Mouse (Mus musculus) midbrain, embryonic 15.5 days (tissue): Measurements from ENCODE around the gene Acta2. TPM values are rescaled to one million over a fixed set of nuclear protein-coding genes. Genes with fewer than 3 reads are reported as not detected.

Experiments used
- ATAC-seq: fragments of 200-750 bp; cut with Nextera tagmentation; replicated peaks from 2 replicates; pipeline ENCODE4 v1.8.0; 2017; ENCODE audit warnings: moderate TSS enrichment
- H3K27ac ChIP-seq: fragments of 300-500 bp; sonication (generic); 2 replicates; pipeline ENCODE4 v1.5.1; 2015; ENCODE audit warnings: mild to moderate bottlenecking, inconsistent platforms
- H3K27me3 ChIP-seq: fragments of 300-500 bp; sonication (generic); replicated peaks from 2 replicates; pipeline ENCODE4 v1.6.1; 2015; ENCODE audit warnings: inconsistent platforms
- H3K36me3 ChIP-seq: fragments of 300-500 bp; sonication (generic); replicated peaks from 2 replicates; pipeline ENCODE4 v1.6.1; 2015; ENCODE audit warnings: inconsistent platforms
- H3K4me1 ChIP-seq: fragments of 300-500 bp; sonication (generic); 2 replicates; pipeline ENCODE4 v1.6.1; 2015; ENCODE audit warnings: inconsistent platforms
- H3K4me2 ChIP-seq: fragments of 300-500 bp; sonication (generic); 2 replicates; pipeline ENCODE4 v1.6.1; 2015; ENCODE audit warnings: inconsistent platforms, mild to moderate bottlenecking, moderate library complexity
- H3K4me3 ChIP-seq: fragments of 300-500 bp; sonication (generic); 2 replicates; pipeline ENCODE4 v1.5.1; 2015; ENCODE audit warnings: mild to moderate bottlenecking, inconsistent platforms
- H3K9ac ChIP-seq: fragments of 300-500 bp; sonication (generic); 2 replicates; pipeline ENCODE4 v1.6.1; 2015; ENCODE audit warnings: mild to moderate bottlenecking, inconsistent platforms
- H3K9me3 ChIP-seq: fragments of 300-500 bp; sonication (generic); 2 replicates; pipeline ENCODE4 v1.6.1; 2016; ENCODE audit warnings: inconsistent platforms
- WGBS: fragments of 180-500 bp; shearing (Covaris S2); methylation state at CpG from one replicate; pipeline ENCODE4 v1.1.7; 2015; ENCODE audit warnings: mixed read lengths; 5-methylcytosine and 5-hydroxymethylcytosine counted together
- polyA plus RNA-seq: library from polyadenylated mRNA; unstranded; fragments of >200 nt; fragmentation: Nextera tagmentation; extraction: Ambion mirVana; gene quantifications from 2 replicates; pipeline ENCODE4 v1.2.1, GENCODE M21; 2015

Acta2 gene
- polyA plus RNA-seq, 1 experiment from 2014 or later, result 12.0 TPM

DNA sequence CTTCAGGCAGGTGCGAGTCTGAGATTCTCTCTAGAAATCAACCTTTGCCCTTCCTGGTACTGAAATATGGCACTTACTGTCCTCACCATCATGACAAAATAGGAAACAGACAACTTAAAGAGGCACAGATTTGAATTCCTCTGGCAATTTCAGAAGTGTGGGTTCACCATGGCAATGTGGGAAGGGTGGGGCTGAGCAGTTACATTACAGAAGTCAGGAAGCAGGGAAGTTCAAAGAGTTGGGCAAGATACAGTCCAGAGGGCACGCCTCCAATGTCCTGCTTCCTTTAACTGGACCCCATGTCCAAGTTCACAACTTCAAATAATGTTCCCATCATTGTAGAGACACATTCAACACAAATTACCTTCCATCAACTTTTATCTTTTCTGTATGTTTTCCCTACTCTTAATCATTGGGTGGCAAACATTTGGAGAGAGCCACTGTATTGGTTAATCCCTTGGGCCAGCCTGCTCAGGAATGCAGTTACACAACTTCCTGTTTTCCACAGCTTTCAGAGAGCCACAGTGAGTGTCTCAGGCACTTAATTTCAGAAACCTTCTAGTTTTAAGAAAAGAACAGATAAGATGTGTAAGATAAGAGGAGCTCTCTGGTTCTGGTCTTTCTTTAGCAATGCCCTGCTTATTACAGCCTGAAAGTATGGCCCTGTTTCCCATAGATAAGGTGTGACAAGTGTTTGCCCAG lies 7.0 kb upstream of the Acta2 start:
- no peak overlapping the region for H3K4me2 ChIP-seq
- H3K4me1 ChIP-seq, result no peaks in the 10 kb centered on the region
- WGBS, result 82% methylated on average over 2 of the region's 2 CpGs
- H3K36me3 ChIP-seq, result no peaks in the 10 kb centered on the region
- H3K27me3 ChIP-seq, result no peaks in the 10 kb centered on the region
- H3K9ac ChIP-seq, result no peak overlapping the region
- H3K9me3 ChIP-seq, result no peaks in the 10 kb centered on the region
- no peak for ATAC-seq
- no peak overlapping the region for H3K4me3 ChIP-seq
- no peak overlapping the region for H3K27ac ChIP-seq

DNA sequence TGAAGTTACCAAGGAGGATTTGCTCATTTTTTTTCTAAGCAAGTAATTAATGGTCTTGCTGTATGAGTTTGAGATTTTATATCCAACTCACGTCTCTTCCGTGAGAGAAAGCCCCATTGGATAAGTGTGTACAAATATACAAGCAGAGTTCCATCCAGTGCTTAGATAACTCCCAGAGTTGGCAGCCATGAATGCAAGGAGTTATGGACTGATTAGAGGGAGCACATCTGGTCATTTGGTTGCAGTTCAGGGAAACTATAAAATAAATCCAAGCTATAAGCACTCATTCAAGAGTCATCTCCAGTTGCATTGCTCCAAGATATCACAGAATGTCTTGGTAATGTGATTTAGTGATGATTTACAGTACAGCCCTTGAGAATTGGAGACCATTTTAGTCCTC lies 1.5 kb upstream of the Acta2 start:
- Histone ChIP-seq H3K9ac (no peak overlapping the region), H3K36me3 (no peaks in the 10 kb centered on the region), H3K27ac (no peak overlapping the region), H3K4me3 (no peak overlapping the region), H3K4me1 (no peaks in the 10 kb centered on the region), H3K9me3 (no peaks in the 10 kb centered on the region), H3K27me3 (no peaks in the 10 kb centered on the region), H3K4me2 (no peak overlapping the region)
- 97% methylated on average over 2 of the region's 2 CpGs for WGBS
- no peak for ATAC-seq

DNA sequence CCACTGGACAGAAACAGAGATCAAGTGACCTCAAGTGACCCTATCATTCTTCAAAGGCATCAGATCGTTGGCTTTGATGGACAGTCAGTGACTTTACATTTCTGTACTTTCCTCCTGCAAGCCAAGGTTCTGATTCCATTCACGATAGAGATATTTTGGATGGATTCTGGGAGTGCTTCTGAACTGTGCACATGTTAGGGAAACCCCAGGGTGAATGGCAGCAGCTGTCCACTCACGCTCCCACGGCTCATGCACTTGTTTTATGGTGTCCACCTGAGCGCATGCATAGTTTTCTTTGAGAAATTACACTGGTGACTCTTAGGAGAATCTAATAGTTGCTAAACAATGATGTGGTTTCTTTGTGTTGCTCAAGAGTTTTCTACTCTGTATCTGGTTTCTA lies 759 bp upstream of the Acta2 start:
- ATAC-seq, result no peak
- Histone ChIP-seq H3K27ac (no peak overlapping the region), H3K4me3 (no peak overlapping the region), H3K9ac (no peak overlapping the region), H3K27me3 (no peaks in the 10 kb centered on the region), H3K4me2 (no peak overlapping the region), H3K4me1 (no peaks in the 10 kb centered on the region), H3K36me3 (no peaks in the 10 kb centered on the region), H3K9me3 (no peaks in the 10 kb centered on the region)
- 86% methylated on average over 5 of the region's 5 CpGs for WGBS

DNA sequence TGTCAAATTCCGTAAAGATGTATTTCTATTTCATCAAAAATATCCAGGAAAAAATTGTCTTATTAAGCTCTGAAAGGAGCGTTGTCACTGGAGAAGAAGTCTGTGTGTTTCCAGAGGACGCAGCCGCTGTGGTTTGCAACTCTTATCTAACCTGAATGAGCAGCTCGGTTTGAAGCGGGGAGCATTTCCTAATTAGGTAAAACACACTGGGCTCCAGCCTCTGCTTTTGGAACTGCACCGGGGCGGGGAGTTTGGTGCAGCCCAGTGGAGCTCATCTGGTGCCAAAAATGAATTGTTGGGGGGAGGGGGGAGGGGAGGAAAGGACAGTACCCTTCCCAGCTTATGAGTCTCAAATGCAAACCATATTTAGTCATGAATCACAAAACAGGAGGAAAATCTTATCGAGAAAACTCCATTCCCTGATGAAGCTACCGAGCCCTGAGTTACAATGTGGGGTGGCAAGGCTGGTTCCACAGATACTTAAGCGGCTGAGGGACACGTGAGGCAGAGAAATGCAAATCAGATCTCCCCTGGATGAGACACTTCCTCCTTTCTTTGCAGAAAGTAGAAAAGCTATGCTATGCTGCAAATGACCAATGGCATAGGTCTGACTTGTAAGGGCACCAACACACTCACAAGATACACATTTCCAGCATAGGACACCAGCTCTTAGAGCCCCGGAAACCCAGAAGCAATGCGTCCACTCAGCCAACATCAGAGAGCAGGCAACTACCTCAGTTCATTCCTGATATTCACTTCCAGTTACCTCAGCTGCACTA lies 1.1 kb downstream of the Acta2 start:
- 50% methylated on average over 14 of the region's 14 CpGs for WGBS
- Histone ChIP-seq H3K27me3 (no peaks in the 10 kb centered on the region), H3K36me3 (no peaks in the 10 kb centered on the region), H3K9ac (no peak overlapping the region), H3K4me3 (no peak overlapping the region), H3K4me1 (no peaks in the 10 kb centered on the region), H3K27ac (no peak overlapping the region), H3K9me3 (no peaks in the 10 kb centered on the region), H3K4me2 (no peak overlapping the region)
- no peak for ATAC-seq

DNA sequence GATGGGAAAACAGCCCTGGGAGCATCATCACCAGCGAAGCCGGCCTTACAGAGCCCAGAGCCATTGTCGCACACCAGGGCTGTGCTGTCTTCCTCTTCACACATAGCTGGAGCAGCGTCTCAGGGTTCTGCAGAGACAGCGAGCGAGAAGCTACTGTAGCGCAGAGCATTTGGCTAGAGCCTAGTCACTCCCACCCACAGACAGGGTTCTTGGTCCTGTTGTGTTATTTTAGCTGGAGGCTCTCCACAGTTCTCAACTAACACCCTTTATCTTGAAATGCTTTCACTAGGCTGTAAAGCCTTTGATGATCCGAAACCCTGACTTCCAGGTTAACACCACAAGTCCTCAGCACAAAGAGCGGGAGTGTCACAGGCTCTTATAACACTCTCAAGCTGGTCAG lies 2.9 kb downstream of the Acta2 start:
- Histone ChIP-seq H3K4me3 (no peak overlapping the region), H3K27ac (no peak overlapping the region), H3K27me3 (no peaks in the 10 kb centered on the region), H3K4me1 (no peaks in the 10 kb centered on the region), H3K9ac (no peak overlapping the region), H3K9me3 (no peaks in the 10 kb centered on the region), H3K4me2 (no peak overlapping the region), H3K36me3 (no peaks in the 10 kb centered on the region)
- no peak for ATAC-seq
- WGBS, result 83% methylated on average over 9 of the region's 9 CpGs

DNA sequence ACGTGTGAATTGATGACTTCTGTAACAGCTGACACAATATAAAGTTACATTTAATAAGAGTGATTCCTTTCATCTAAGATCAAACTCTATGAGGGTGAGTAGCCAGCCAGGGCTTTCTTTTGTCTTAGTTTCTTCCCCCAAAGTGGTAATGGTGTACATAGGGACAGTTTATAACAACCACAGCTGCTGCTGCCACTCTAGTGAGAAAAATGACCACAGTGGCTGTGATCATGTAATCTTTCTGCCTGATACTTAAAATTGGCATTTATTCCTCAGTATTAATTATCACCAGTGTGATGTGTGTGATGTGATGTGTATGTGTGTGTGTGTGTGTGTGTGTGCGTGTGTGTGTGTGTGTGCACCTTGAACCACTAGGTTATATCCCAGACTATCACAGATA lies 3.5 kb downstream of the Acta2 start:
- H3K4me3 ChIP-seq, result no peak overlapping the region
- H3K9me3 ChIP-seq, result no peaks in the 10 kb centered on the region
- H3K36me3 ChIP-seq, result no peaks in the 10 kb centered on the region
- no peak overlapping the region for H3K4me2 ChIP-seq
- no peaks in the 10 kb centered on the region for H3K4me1 ChIP-seq
- no peak overlapping the region for H3K27ac ChIP-seq
- WGBS, result 86% methylated on average over 2 of the region's 2 CpGs
- no peak overlapping the region for H3K9ac ChIP-seq
- no peak for ATAC-seq
- H3K27me3 ChIP-seq, result no peaks in the 10 kb centered on the region

DNA sequence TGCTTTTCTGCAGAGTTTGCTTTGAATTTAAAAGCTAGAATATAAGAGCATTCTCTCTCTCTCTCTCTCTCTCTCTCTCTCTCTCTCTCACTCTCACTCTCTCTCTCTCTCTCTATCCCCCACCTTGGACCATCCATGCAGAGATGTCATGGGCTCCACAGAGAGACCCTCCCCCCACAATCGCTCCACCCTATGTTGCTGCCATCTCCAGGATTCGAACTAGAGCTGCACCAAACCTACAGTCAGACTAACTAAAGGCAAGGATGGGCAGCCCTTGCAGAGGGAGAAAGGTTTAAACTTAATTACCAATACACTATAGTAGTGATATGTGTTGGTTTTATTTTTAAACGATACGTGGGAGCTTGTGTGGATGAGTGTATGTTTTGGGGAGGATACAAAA lies 4.8 kb downstream of the Acta2 start:
- 88% methylated on average over 4 of the region's 4 CpGs for WGBS
- no peak for ATAC-seq

DNA sequence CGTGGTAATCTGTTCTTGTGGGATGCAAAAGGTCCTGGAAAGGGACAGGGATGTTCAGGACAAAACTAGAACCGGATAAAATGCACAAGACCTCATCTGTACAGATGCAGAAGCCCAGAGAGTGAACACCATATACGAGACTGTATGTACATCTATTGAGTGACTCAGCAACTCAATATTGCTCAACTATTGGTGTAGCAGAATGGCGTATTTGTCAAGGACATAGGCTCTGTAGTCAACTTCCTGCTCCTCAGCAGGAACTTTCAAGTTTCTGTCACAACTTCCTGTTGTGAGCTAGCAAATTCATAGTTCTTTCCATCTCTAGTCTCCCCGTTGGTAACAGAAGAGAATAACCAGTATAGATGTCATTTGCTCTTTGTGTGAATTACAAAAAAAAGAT lies 6.8 kb downstream of the Acta2 start:
- H3K27ac ChIP-seq, result no peak overlapping the region
- no peak overlapping the region for H3K4me2 ChIP-seq
- H3K27me3 ChIP-seq, result no peaks in the 10 kb centered on the region
- H3K36me3 ChIP-seq, result no peaks in the 10 kb centered on the region
- no peak overlapping the region for H3K4me3 ChIP-seq
- ATAC-seq, result no peak
- 84% methylated on average over 5 of the region's 5 CpGs for WGBS
- no peak overlapping the region for H3K9ac ChIP-seq
- no peaks in the 10 kb centered on the region for H3K9me3 ChIP-seq
- H3K4me1 ChIP-seq, result no peaks in the 10 kb centered on the region

More for the DNA sequence above, 4.8 kb downstream of the Acta2 start:
- H3K4me1 ChIP-seq, result no peaks in the 10 kb centered on the region
- H3K9ac ChIP-seq, result no peak overlapping the region
- H3K9me3 ChIP-seq, result no peaks in the 10 kb centered on the region
- H3K4me2 ChIP-seq, result no peak overlapping the region
- H3K4me3 ChIP-seq, result no peak overlapping the region
- H3K27ac ChIP-seq, result no peak overlapping the region
- no peaks in the 10 kb centered on the region for H3K27me3 ChIP-seq
- H3K36me3 ChIP-seq, result no peaks in the 10 kb centered on the region

DNA sequence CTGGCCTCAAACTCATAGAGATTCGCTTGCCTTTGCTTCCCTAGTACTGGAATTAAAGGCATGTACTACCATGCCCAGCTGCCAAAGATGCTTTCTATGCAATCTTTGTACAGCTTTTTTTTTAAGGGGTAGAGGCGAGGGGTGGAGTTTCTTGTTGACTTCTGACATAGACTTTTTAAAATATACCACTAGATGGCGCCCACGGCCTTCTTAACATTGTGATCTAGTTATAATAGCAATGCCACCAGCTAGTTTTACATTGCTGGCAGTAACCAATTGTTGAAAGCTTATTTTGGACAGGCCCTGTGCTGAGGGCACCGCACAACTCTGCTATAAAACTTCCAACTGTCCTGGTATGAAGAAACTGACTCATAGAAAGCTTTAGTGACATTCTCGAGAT lies 11.3 kb downstream of the Acta2 start:
- Histone ChIP-seq H3K27ac (no peak overlapping the region), H3K9ac (no peak overlapping the region), H3K27me3 (no peaks in the 10 kb centered on the region), H3K4me3 (no peak overlapping the region), H3K4me1 (no peaks in the 10 kb centered on the region), H3K9me3 (no peaks in the 10 kb centered on the region), H3K4me2 (no peak overlapping the region), H3K36me3 (no peaks in the 10 kb centered on the region)
- peak; percentile 75 for ATAC-seq
- WGBS, result 20% methylated on average over 6 of the region's 6 CpGs

DNA sequence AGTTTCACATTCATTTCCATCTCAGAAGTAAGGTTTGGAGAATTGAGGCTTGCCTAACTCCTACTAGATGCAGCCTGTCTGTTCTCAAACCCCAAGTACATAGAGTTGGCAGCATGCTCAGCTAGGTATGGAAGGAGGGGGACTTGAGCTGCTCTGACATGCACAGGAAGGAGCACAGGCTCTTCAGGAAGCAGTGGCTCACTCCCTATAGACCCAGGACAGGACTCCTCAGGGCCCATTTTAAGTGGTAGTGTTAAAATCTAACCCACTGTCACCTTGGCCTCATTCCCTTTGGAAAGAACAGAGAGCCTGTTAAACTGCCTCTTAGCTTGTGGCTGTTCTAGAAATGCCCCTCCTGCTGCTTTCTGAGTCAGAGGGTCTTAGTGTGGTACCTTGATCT lies 12.5 kb downstream of the Acta2 start:
- H3K9ac ChIP-seq, result no peak overlapping the region
- no peak overlapping the region for H3K4me2 ChIP-seq
- H3K27me3 ChIP-seq, result no peaks in the 10 kb centered on the region
- H3K27ac ChIP-seq, result no peak overlapping the region
- ATAC-seq, result no peak
- no peaks in the 10 kb centered on the region for H3K36me3 ChIP-seq
- no peaks in the 10 kb centered on the region for H3K4me1 ChIP-seq
- H3K9me3 ChIP-seq, result no peaks in the 10 kb centered on the region
- no peak overlapping the region for H3K4me3 ChIP-seq

DNA sequence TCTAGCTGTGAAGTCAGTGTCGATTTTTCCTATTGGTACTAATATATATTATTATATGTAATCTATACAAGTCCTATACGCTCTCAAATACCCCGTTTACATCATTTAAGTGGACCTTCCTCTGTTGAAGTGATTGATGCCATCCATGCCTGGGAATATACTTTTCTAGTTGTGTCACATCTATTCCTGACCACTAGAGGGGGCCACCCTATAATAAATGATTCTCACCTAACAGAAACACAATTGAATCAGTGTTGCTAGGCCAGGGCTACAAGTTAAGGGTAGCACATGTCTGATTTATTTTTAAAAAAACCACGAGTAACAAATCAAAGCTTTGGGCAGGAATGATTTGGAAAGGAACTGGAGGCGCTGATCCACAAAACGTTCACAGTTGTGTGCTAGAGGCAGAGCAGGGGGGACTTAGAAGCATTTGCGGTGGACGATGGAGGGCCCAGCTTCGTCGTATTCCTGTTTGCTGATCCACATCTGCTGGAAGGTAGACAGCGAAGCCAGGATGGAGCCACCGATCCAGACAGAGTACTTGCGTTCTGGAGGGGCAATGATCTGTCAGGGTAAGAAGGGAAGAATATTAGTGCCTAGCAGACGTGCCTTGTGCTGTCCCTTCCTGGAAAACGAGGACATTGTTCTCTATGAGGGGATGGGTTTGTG lies 14.0 kb downstream of the Acta2 start:
- Histone ChIP-seq H3K9me3 (no peaks in the 10 kb centered on the region), H3K4me3 (no peak overlapping the region), H3K36me3 (no peaks in the 10 kb centered on the region), H3K4me2 (no peak overlapping the region), H3K27ac (no peak overlapping the region), H3K9ac (no peak overlapping the region), H3K4me1 (no peaks in the 10 kb centered on the region), H3K27me3 (no peaks in the 10 kb centered on the region)
- 68% methylated on average over 15 of the region's 15 CpGs for WGBS
- no peak; the same call in 1 of the 2 replicates for ATAC-seq

DNA sequence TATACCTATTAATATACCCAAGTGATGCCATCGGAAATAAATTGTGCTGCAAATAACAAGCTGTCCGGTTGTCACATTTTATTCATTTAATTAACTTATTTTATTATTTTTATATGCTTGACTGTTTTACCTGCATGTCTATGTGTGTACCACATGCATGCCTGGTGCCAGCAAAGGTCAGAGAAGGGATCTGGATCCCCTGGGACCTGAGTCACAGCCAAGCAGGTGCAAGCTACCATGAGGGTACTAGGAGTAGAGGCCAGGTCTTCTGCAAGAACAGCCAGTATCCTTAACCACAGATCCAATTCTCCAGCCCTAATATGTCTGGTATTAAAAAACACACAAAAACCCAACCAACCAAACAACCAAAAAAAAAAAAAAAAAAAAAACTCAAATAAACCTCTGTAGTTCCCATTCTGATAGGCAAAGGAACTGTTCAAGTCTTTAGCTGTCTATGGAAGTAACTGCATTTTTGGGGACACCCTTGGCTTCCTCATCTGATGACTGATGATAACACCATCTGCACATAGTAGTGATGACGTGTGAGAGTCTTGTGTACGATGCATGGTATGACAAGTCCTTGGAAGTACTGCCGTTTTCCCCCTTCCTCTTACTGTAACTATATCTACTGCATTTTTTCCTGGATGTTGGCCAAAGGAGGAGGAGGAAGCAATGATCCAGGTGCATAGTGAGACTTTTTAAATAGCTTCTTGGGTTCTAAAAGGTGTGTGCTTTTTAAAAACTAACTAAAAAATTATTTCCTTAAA lies 14.9 kb downstream of the Acta2 start:
- no peaks in the 10 kb centered on the region for H3K4me1 ChIP-seq
- no peaks in the 10 kb centered on the region for H3K27me3 ChIP-seq
- no peak for ATAC-seq
- no peaks in the 10 kb centered on the region for H3K9me3 ChIP-seq
- no peak overlapping the region for H3K27ac ChIP-seq
- no peak overlapping the region for H3K9ac ChIP-seq
- whole genome bisulfite sequencing, result 94% methylated on average over 5 of the region's 5 CpGs
- no peak overlapping the region for H3K4me2 ChIP-seq
- no peaks in the 10 kb centered on the region for H3K36me3 ChIP-seq
- no peak overlapping the region for H3K4me3 ChIP-seq
